Mouse (Mus musculus): ENCODE data around the gene Pygl. TPM values are rescaled to one million over a fixed set of nuclear protein-coding genes. Genes with fewer than 3 reads are reported as not detected.
"Not testable (repeated sequence)": the region's sequence is repeated elsewhere in the genome, so short reads cannot be mapped to it uniquely, and the experiment has no call there.

Pygl gene
- polyA plus RNA-seq, 1 experiment from 2014 or later: 34.7 TPM

- no peak overlapping the region for H3K4me2 ChIP-seq
- H3K36me3 ChIP-seq (ENCODE audit: control insufficient read depth, insufficient read depth, low read length): 0 out of 2 replicates have a peak, but pooled peaks cover 5% of the 10 kb centered on the region
- H3K9me3 ChIP-seq (replicated peaks; ENCODE audit: control insufficient read depth, low read length): no peaks in the 10 kb centered on the region
- 84% methylated on average over 5 of the region's 5 CpGs for WGBS (ENCODE audit: insufficient replicate concordance)
- H3K4me1 ChIP-seq (ENCODE audit: control insufficient read depth, insufficient read depth, low read length): no peaks in the 10 kb centered on the region
- H3K27ac ChIP-seq (ENCODE audit: low read depth, low read length): no peak overlapping the region
- ATAC-seq (replicated peaks; ENCODE audit: insufficient number of reproducible peaks, low FRiP score, low TSS enrichment): no peak
- no peaks in the 10 kb centered on the region for H3K27me3 ChIP-seq (ENCODE audit: control insufficient read depth, insufficient read depth, low read length)
- H3K9ac ChIP-seq (ENCODE audit: low read depth, low read length): no peak overlapping the region
- H3K4me3 ChIP-seq (ENCODE audit: low read depth, low read length): no peak overlapping the region
Observed at GRCm38 (mm10) chr12:70196341-70196740, 34.9 kb downstream of the Pygl start.

GRCm38 (mm10) chr12:70195426-70195825, 35.9 kb downstream of the Pygl start:
- Histone ChIP-seq H3K9ac (ENCODE audit: low read depth, low read length) (no peak overlapping the region), H3K4me3 (ENCODE audit: low read depth, low read length) (no peak overlapping the region), H3K36me3 (ENCODE audit: control insufficient read depth, insufficient read depth, low read length) (0 out of 2 replicates have a peak, but pooled peaks cover 5% of the 10 kb centered on the region), H3K27me3 (ENCODE audit: control insufficient read depth, insufficient read depth, low read length) (no peaks in the 10 kb centered on the region), H3K4me2 (no peak overlapping the region), H3K4me1 (ENCODE audit: control insufficient read depth, insufficient read depth, low read length) (no peaks in the 10 kb centered on the region), H3K9me3 (replicated peaks; ENCODE audit: control insufficient read depth, low read length) (no peaks in the 10 kb centered on the region), H3K27ac (ENCODE audit: low read depth, low read length) (no peak overlapping the region)
- 94% methylated on average over 6 of the region's 6 CpGs for WGBS (ENCODE audit: insufficient replicate concordance)
- no peak for ATAC-seq (replicated peaks; ENCODE audit: insufficient number of reproducible peaks, low FRiP score, low TSS enrichment)

GRCm38 (mm10) chr12:70192267-70192727, 39.0 kb downstream of the Pygl start:
- H3K4me3 ChIP-seq (ENCODE audit: low read depth, low read length): peak overlapping the region; percentile 28
- 0 out of 2 replicates have a peak overlapping the region, but pooled peaks have one; percentile 25 for H3K27ac ChIP-seq (ENCODE audit: low read depth, low read length)
- H3K9me3 ChIP-seq (replicated peaks; ENCODE audit: control insufficient read depth, low read length): no peaks in the 10 kb centered on the region
- no peaks in the 10 kb centered on the region for H3K4me1 ChIP-seq (ENCODE audit: control insufficient read depth, insufficient read depth, low read length)
- 27% methylated on average over 19 of the region's 19 CpGs for WGBS (ENCODE audit: insufficient replicate concordance)
- H3K4me2 ChIP-seq: peak overlapping the region; percentile 58
- H3K27me3 ChIP-seq (ENCODE audit: control insufficient read depth, insufficient read depth, low read length): no peaks in the 10 kb centered on the region
- H3K36me3 ChIP-seq (ENCODE audit: control insufficient read depth, insufficient read depth, low read length): 0 out of 2 replicates have a peak, but pooled peaks cover 5% of the 10 kb centered on the region
- H3K9ac ChIP-seq (ENCODE audit: low read depth, low read length): no peak overlapping the region
- ATAC-seq (replicated peaks; ENCODE audit: insufficient number of reproducible peaks, low FRiP score, low TSS enrichment): no peak

- ATAC-seq (replicated peaks; ENCODE audit: insufficient number of reproducible peaks, low FRiP score, low TSS enrichment): no peak
- no peak overlapping the region for H3K4me2 ChIP-seq
- no peak overlapping the region for H3K27ac ChIP-seq (ENCODE audit: low read depth, low read length)
- no peak overlapping the region for H3K9ac ChIP-seq (ENCODE audit: low read depth, low read length)
- no peak overlapping the region for H3K4me3 ChIP-seq (ENCODE audit: low read depth, low read length)
- 77% methylated on average over 22 of the region's 22 CpGs for WGBS (ENCODE audit: insufficient replicate concordance)
- no peaks in the 10 kb centered on the region for H3K36me3 ChIP-seq (ENCODE audit: control insufficient read depth, insufficient read depth, low read length)
- no peaks in the 10 kb centered on the region for H3K27me3 ChIP-seq (ENCODE audit: control insufficient read depth, insufficient read depth, low read length)
- no peaks in the 10 kb centered on the region for H3K4me1 ChIP-seq (ENCODE audit: control insufficient read depth, insufficient read depth, low read length)
- H3K9me3 ChIP-seq (replicated peaks; ENCODE audit: control insufficient read depth, low read length): no peaks in the 10 kb centered on the region
Observed at GRCm38 (mm10) chr12:70184173-70184783, 47.0 kb downstream of the Pygl start.

- H3K27ac ChIP-seq (ENCODE audit: low read depth, low read length); H3K27me3 ChIP-seq (ENCODE audit: control insufficient read depth, insufficient read depth, low read length): not testable (repeated sequence)
Observed at GRCm38 (mm10) chr12:70183507-70183906, 47.8 kb downstream of the Pygl start.

GRCm38 (mm10) chr12:70169969-70170368, 61.3 kb downstream of the Pygl start:
- H3K4me1 ChIP-seq (ENCODE audit: control insufficient read depth, insufficient read depth, low read length): no peaks in the 10 kb centered on the region
- no peaks in the 10 kb centered on the region for H3K36me3 ChIP-seq (ENCODE audit: control insufficient read depth, insufficient read depth, low read length)
- H3K9ac ChIP-seq (ENCODE audit: low read depth, low read length): no peak overlapping the region
- no peaks in the 10 kb centered on the region for H3K27me3 ChIP-seq (ENCODE audit: control insufficient read depth, insufficient read depth, low read length)
- no peaks in the 10 kb centered on the region for H3K9me3 ChIP-seq (replicated peaks; ENCODE audit: control insufficient read depth, low read length)
- H3K4me3 ChIP-seq (ENCODE audit: low read depth, low read length): no peak overlapping the region
- no peak for ATAC-seq (replicated peaks; ENCODE audit: insufficient number of reproducible peaks, low FRiP score, low TSS enrichment)
- no peak overlapping the region for H3K27ac ChIP-seq (ENCODE audit: low read depth, low read length)
- 80% methylated on average over 1 of the region's 1 CpGs for WGBS (ENCODE audit: insufficient replicate concordance)
- H3K4me2 ChIP-seq: no peak overlapping the region

More at GRCm38 (mm10) chr12:70183507-70183906, 47.8 kb downstream of the Pygl start:
- not testable (repeated sequence) for ATAC-seq (replicated peaks; ENCODE audit: insufficient number of reproducible peaks, low FRiP score, low TSS enrichment); H3K4me3 ChIP-seq (ENCODE audit: low read depth, low read length); H3K9me3 ChIP-seq (replicated peaks; ENCODE audit: control insufficient read depth, low read length); H3K4me1 ChIP-seq (ENCODE audit: control insufficient read depth, insufficient read depth, low read length); H3K36me3 ChIP-seq (ENCODE audit: control insufficient read depth, insufficient read depth, low read length); H3K4me2 ChIP-seq; H3K9ac ChIP-seq (ENCODE audit: low read depth, low read length)
- WGBS (ENCODE audit: insufficient replicate concordance): 91% methylated on average over 8 of the region's 8 CpGs

GRCm38 (mm10) chr12:70167950-70168349, 63.3 kb downstream of the Pygl start:
- Histone ChIP-seq H3K9me3 (replicated peaks; ENCODE audit: control insufficient read depth, low read length) (no peaks in the 10 kb centered on the region), H3K27ac (ENCODE audit: low read depth, low read length) (no peak overlapping the region), H3K4me1 (ENCODE audit: control insufficient read depth, insufficient read depth, low read length) (no peaks in the 10 kb centered on the region), H3K4me3 (ENCODE audit: low read depth, low read length) (no peak overlapping the region), H3K36me3 (ENCODE audit: control insufficient read depth, insufficient read depth, low read length) (no peaks in the 10 kb centered on the region), H3K4me2 (no peak overlapping the region), H3K27me3 (ENCODE audit: control insufficient read depth, insufficient read depth, low read length) (no peaks in the 10 kb centered on the region), H3K9ac (ENCODE audit: low read depth, low read length) (no peak overlapping the region)
- 74% methylated on average over 4 of the region's 4 CpGs for WGBS (ENCODE audit: insufficient replicate concordance)
- no peak for ATAC-seq (replicated peaks; ENCODE audit: insufficient number of reproducible peaks, low FRiP score, low TSS enrichment)

GRCm38 (mm10) chr12:70164741-70165140, 66.5 kb downstream of the Pygl start:
- Histone ChIP-seq H3K9ac (ENCODE audit: low read depth, low read length) (no peak overlapping the region), H3K27me3 (ENCODE audit: control insufficient read depth, insufficient read depth, low read length) (no peaks in the 10 kb centered on the region), H3K4me2 (no peak overlapping the region), H3K9me3 (replicated peaks; ENCODE audit: control insufficient read depth, low read length) (no peaks in the 10 kb centered on the region), H3K4me1 (ENCODE audit: control insufficient read depth, insufficient read depth, low read length) (no peaks in the 10 kb centered on the region), H3K4me3 (ENCODE audit: low read depth, low read length) (no peak overlapping the region), H3K36me3 (ENCODE audit: control insufficient read depth, insufficient read depth, low read length) (no peaks in the 10 kb centered on the region), H3K27ac (ENCODE audit: low read depth, low read length) (no peak overlapping the region)
- 66% methylated on average over 3 of the region's 3 CpGs for WGBS (ENCODE audit: insufficient replicate concordance)
- no peak for ATAC-seq (replicated peaks; ENCODE audit: insufficient number of reproducible peaks, low FRiP score, low TSS enrichment)

- Histone ChIP-seq H3K27me3 (ENCODE audit: control insufficient read depth, insufficient read depth, low read length) (no peaks in the 10 kb centered on the region), H3K4me1 (ENCODE audit: control insufficient read depth, insufficient read depth, low read length) (no peaks in the 10 kb centered on the region), H3K4me2 (no peak overlapping the region), H3K9ac (ENCODE audit: low read depth, low read length) (no peak overlapping the region), H3K36me3 (ENCODE audit: control insufficient read depth, insufficient read depth, low read length) (no peaks in the 10 kb centered on the region), H3K27ac (ENCODE audit: low read depth, low read length) (no peak overlapping the region), H3K9me3 (replicated peaks; ENCODE audit: control insufficient read depth, low read length) (no peaks in the 10 kb centered on the region), H3K4me3 (ENCODE audit: low read depth, low read length) (no peak overlapping the region)
- WGBS (ENCODE audit: insufficient replicate concordance): 75% methylated on average over 5 of the region's 5 CpGs
- no peak for ATAC-seq (replicated peaks; ENCODE audit: insufficient number of reproducible peaks, low FRiP score, low TSS enrichment)
Observed at GRCm38 (mm10) chr12:70161057-70161456, 70.2 kb downstream of the Pygl start.
